Mouse (Mus musculus): ENCODE results near the gene Srrm3. TPM values are rescaled to one million over a fixed set of nuclear protein-coding genes. Genes with fewer than 3 reads are reported as not detected.

Srrm3 gene
- total RNA-seq, 4 experiments from 2014 or later: not detected

Small RNAs within 50 kb of the gene (microRNA-seq; reads per million reads assigned to microRNA genes)
- not detected for gene Gm23268

Other genes with a start within 250 kb of the Srrm3 start
- gene Ccl26, start 243.3 kb upstream of the Srrm3 start, total RNA-seq (2022): not detected
- 1 to 10 TPM in 2 of 4 experiments, under 1 TPM in 1, not detected in 1; 0.44 to 2.6 (median 1.2) TPM for gene Ccl24, start 233.8 kb upstream of the Srrm3 start, total RNA-seq (2022)
- gene Rhbdd2, start 174.3 kb upstream of the Srrm3 start, total RNA-seq (2022): 10 to 100 TPM; 10.3 to 14.7 (median 13.5) TPM
- gene Por, start 136.9 kb upstream of the Srrm3 start, total RNA-seq (2022): 10 to 100 TPM; 32.8 to 36.4 (median 35.9) TPM
- 10 to 100 TPM in 1 of 4 experiments, 1 to 10 TPM in 3; 7.9 to 12.3 (median 8.9) TPM for gene Tmem120a, start 62.4 kb upstream of the Srrm3 start, total RNA-seq (2022)
- not detected for gene Styxl1, start 28.5 kb upstream of the Srrm3 start, total RNA-seq (2022)
- 100 to 1,000 TPM; 825 to 986 (median 954) TPM for gene Mdh2, start 28.4 kb upstream of the Srrm3 start, total RNA-seq (2022)
- gene Hspb1, start 81.0 kb downstream of the Srrm3 start, total RNA-seq (2022): 100 to 1,000 TPM; 202 to 250 (median 231) TPM
- gene Ywhag, start 127.7 kb downstream of the Srrm3 start, total RNA-seq (2022): 100 to 1,000 TPM; 306 to 315 (median 309) TPM
- gene Ssc4d, start 167.6 kb downstream of the Srrm3 start, total RNA-seq (2022): under 1 TPM in 3 of 4 experiments, not detected in 1; 0.29 to 0.65 (median 0.53) TPM
- gene Zp3, start 173.2 kb downstream of the Srrm3 start, total RNA-seq (2022): not detected
- 1 to 10 TPM; 6.4 to 7.8 (median 7.1) TPM for gene Dtx2, start 187.9 kb downstream of the Srrm3 start, total RNA-seq (2022)
- not detected for gene Upk3b, start 231.6 kb downstream of the Srrm3 start, total RNA-seq (2022)
- gene Upk3bl, start 247.6 kb downstream of the Srrm3 start, total RNA-seq (2022): not detected

Data from gastrocnemius, adult 8-10 months (tissue).